Mouse (Mus musculus) layer of hippocampus, adult 11-12 months (tissue): ENCODE results near the gene Ssbp2.
A peak's percentile ranks its signal among the peaks of the same experiment; 100 is the strongest.

Source experiments
- DNase-seq: peaks from one replicate; pipeline ENCODE4 v3.0.0; 2022; ENCODE audit warnings: low spot score

Gene Ssbp2

GRCm38 (mm10) chr13:91727899-91728298 lies 267.8 kb downstream of the Ssbp2 start:
- DNase-seq, result no peak

GRCm38 (mm10) chr13:91737191-91737590 lies 277.1 kb downstream of the Ssbp2 start:
- no peak for DNase-seq

GRCm38 (mm10) chr13:91740851-91741250 lies 280.8 kb downstream of the Ssbp2 start:
- no peak for DNase-seq

GRCm38 (mm10) chr13:91741280-91742047 lies 281.4 kb downstream of the Ssbp2 start, which contains the start of gene Acot12:
Gene Acot12 (plus strand): TSS chr13:91741512.
- DNase-seq, result no peak

- peak; percentile 39 for DNase-seq
Observed at GRCm38 (mm10) chr13:91743180-91743579, 283.1 kb downstream of the Ssbp2 start.

- no peak for DNase-seq
Observed at GRCm38 (mm10) chr13:91746470-91746869, 286.4 kb downstream of the Ssbp2 start.

- no peak for DNase-seq
Observed at GRCm38 (mm10) chr13:91748401-91748800, 288.3 kb downstream of the Ssbp2 start.

- no peak for DNase-seq
Observed at GRCm38 (mm10) chr13:91749981-91750380, 289.9 kb downstream of the Ssbp2 start.
